Mouse (Mus musculus) fibroblast of lung, adult 2 months (primary cell): ENCODE results near the gene Bhlha9.
A peak's percentile ranks its signal among the peaks of the same experiment; 100 is the strongest.

Experiments used
- DNase-seq: peaks from one replicate; pipeline ENCODE4 v3.0.0-alpha.2; 2011; ENCODE audit warnings: low read depth

Bhlha9 gene

GRCm38 (mm10) chr11:76671871-76672475, at the start of gene Bhlha9:
Bhlha9 (plus strand) TSS chr11:76672470.
- DNase-seq = no peak

GRCm38 (mm10) chr11:76622566-76623205, 49.6 kb upstream of the Bhlha9 start:
- no peak for DNase-seq

- DNase-seq = no peak
These were observed 48.9 kb upstream of the Bhlha9 start for GRCm38 (mm10) chr11:76623206-76623961.

- DNase-seq = no peak
These were observed 48.2 kb upstream of the Bhlha9 start for GRCm38 (mm10) chr11:76624071-76624470.

- DNase-seq = no peak
These were observed 47.4 kb upstream of the Bhlha9 start for GRCm38 (mm10) chr11:76624881-76625280.

GRCm38 (mm10) chr11:76628613-76629012, 43.7 kb upstream of the Bhlha9 start:
- DNase-seq = no peak

GRCm38 (mm10) chr11:76630023-76630422, 42.2 kb upstream of the Bhlha9 start:
- DNase-seq = no peak

GRCm38 (mm10) chr11:76630487-76630886, 41.8 kb upstream of the Bhlha9 start:
- DNase-seq = no peak

GRCm38 (mm10) chr11:76639269-76639985, 32.8 kb upstream of the Bhlha9 start:
- no peak for DNase-seq

- DNase-seq = no peak
These were observed 32.0 kb upstream of the Bhlha9 start for GRCm38 (mm10) chr11:76640231-76640630.

GRCm38 (mm10) chr11:76644257-76644656, 28.0 kb upstream of the Bhlha9 start:
- no peak for DNase-seq

GRCm38 (mm10) chr11:76645036-76645435, 27.2 kb upstream of the Bhlha9 start:
- DNase-seq = no peak

- DNase-seq = peak; percentile 54
These were observed 26.3 kb upstream of the Bhlha9 start for GRCm38 (mm10) chr11:76645955-76646354.

GRCm38 (mm10) chr11:76647062-76647461, 25.2 kb upstream of the Bhlha9 start:
- no peak for DNase-seq

- peak; percentile 55 for DNase-seq
These were observed 24.8 kb upstream of the Bhlha9 start for GRCm38 (mm10) chr11:76647500-76647899.

- no peak for DNase-seq
These were observed 21.3 kb upstream of the Bhlha9 start for GRCm38 (mm10) chr11:76650862-76651560.

- DNase-seq = no peak
These were observed 19.4 kb upstream of the Bhlha9 start for GRCm38 (mm10) chr11:76652838-76653334.

GRCm38 (mm10) chr11:76655106-76655505, 17.2 kb upstream of the Bhlha9 start:
- peak; percentile 30 for DNase-seq

GRCm38 (mm10) chr11:76657450-76657970, 14.8 kb upstream of the Bhlha9 start:
- no peak for DNase-seq

- DNase-seq = no peak
These were observed 12.9 kb upstream of the Bhlha9 start for GRCm38 (mm10) chr11:76659138-76659930.
